Mouse (Mus musculus) ES-Bruce4 (cell line): ENCODE results near the gene Asb13.

Source experiments
- CTCF ChIP-seq: IDR thresholded peaks from one replicate; pipeline ENCODE4 v1.8.1; 2011; ENCODE audit warnings: low read depth, low read length
- EP300 ChIP-seq: IDR thresholded peaks from 2 replicates; pipeline ENCODE4 v1.6.1; 2011; ENCODE audit warnings: low read depth, low read length; ENCODE audit not compliant: insufficient read depth

- TF ChIP-seq EP300: no peak
- no peak for TF ChIP-seq CTCF
These were observed 22.9 kb upstream of the Asb13 start, which contains the start of gene Fam208b for GRCm38 (mm10) chr13:3610795-3611438.
